ENCODE assay signal across 8 mouse cellular contexts in genomic region chr7:123124299-123124716, GRCm38 (mm10). TPM values are rescaled to one million over a fixed set of nuclear protein-coding genes. Genes with fewer than 3 reads are reported as not detected.
A peak's percentile ranks its signal among the peaks of the same experiment; 100 is the strongest.
DNase-seq lines count a peak whose midpoint lies in the region; ATAC-seq and TF ChIP-seq lines count a peak whose summit lies in the region.

No protein-coding gene starts in this region.

- TF ChIP-seq CTCF in G1E (IDR thresholded peaks at IDR 0.05; ENCODE audit: low read depth, low read length), result no peak
- TF ChIP-seq CTCF in embryonic fibroblast, embryonic 13.5 days (IDR thresholded peaks at IDR 0.05; ENCODE audit: borderline replicate concordance, insufficient read depth, low read length), result no peak

- peaks cover 38% of the 10 kb centered on the region for H3K4me1 ChIP-seq in heart, embryonic 15.5 days (replicated peaks)
- peaks cover 29% of the 10 kb centered on the region for H3K4me1 ChIP-seq in G1E (ENCODE audit: insufficient read depth, low read depth, low read length)
- peaks cover 15% of the 10 kb centered on the region for H3K4me1 ChIP-seq in embryonic fibroblast, embryonic 13.5 days (ENCODE audit: control insufficient read depth, insufficient read depth, low read length)
- H3K4me1 ChIP-seq in limb, embryonic 11.5 days (ENCODE audit: control insufficient read depth, insufficient read depth, low read length), result no peaks in the 10 kb centered on the region
- H3K4me1 ChIP-seq in neural tube, embryonic 15.5 days, result peaks cover 37% of the 10 kb centered on the region

- H3K27ac ChIP-seq in heart, embryonic 15.5 days, result peak overlapping the region; percentile 98
- H3K27ac ChIP-seq in embryonic fibroblast, embryonic 13.5 days (ENCODE audit: insufficient read depth, low read length), result peak overlapping the region; percentile 98
- peak overlapping the region; percentile 95 for H3K27ac ChIP-seq in limb, embryonic 11.5 days (replicated peaks; ENCODE audit: low read depth, low read length)
- H3K27ac ChIP-seq in neural tube, embryonic 15.5 days (replicated peaks), result peak overlapping the region; percentile 96

- under 1% methylated on average over 43 of the region's 45 CpGs for WGBS in heart, embryonic 15.5 days
- WGBS in limb, embryonic 11.5 days, result under 1% methylated on average over 29 of the region's 45 CpGs
- WGBS in neural tube, embryonic 15.5 days, result under 1% methylated on average over 32 of the region's 45 CpGs

- H3K27me3 ChIP-seq in heart, embryonic 15.5 days, result no peaks in the 10 kb centered on the region
- H3K27me3 ChIP-seq in G1E (ENCODE audit: insufficient read depth, low read length), result no peaks in the 10 kb centered on the region
- H3K27me3 ChIP-seq in limb, embryonic 11.5 days (ENCODE audit: control insufficient read depth, insufficient read depth, low read length), result no peaks in the 10 kb centered on the region
- no peaks in the 10 kb centered on the region for H3K27me3 ChIP-seq in neural tube, embryonic 15.5 days (replicated peaks)

- peak overlapping the region; percentile 100 for H3K9ac ChIP-seq in heart, embryonic 15.5 days
- H3K9ac ChIP-seq in limb, embryonic 11.5 days (ENCODE audit: low read length), result peak overlapping the region; percentile 99
- H3K9ac ChIP-seq in neural tube, embryonic 15.5 days (replicated peaks), result peak overlapping the region; percentile 88

- no peaks in the 10 kb centered on the region for H3K9me3 ChIP-seq in heart, embryonic 15.5 days (replicated peaks)
- no peaks in the 10 kb centered on the region for H3K9me3 ChIP-seq in G1E (replicated peaks)
- H3K9me3 ChIP-seq in limb, embryonic 11.5 days (ENCODE audit: control insufficient read depth, low read length), result no peaks in the 10 kb centered on the region
- no peaks in the 10 kb centered on the region for H3K9me3 ChIP-seq in neural tube, embryonic 15.5 days (replicated peaks)

- no peak for TF ChIP-seq POLR2A in embryonic fibroblast, embryonic 13.5 days (IDR thresholded peaks at IDR 0.05; ENCODE audit: low read depth, low read length)

- ATAC-seq in heart, embryonic 15.5 days (replicated peaks; ENCODE audit: insufficient number of reproducible peaks, insufficient read depth, low FRiP score, low read depth), result peak; percentile 55
- no peak for ATAC-seq in G1E (ENCODE audit: extremely low read depth, insufficient number of reproducible peaks, low FRiP score, poor library complexity, severe bottlenecking)
- peak; percentile 72 for ATAC-seq in limb, embryonic 11.5 days (ENCODE audit: insufficient number of reproducible peaks, low FRiP score, low TSS enrichment, low read depth)
- peak; percentile 72 for ATAC-seq in neural tube, embryonic 15.5 days (ENCODE audit: low FRiP score)

- DNase-seq in heart, postnatal 14 days, result no peak
- peak; percentile 12 for DNase-seq in G1E (ENCODE audit: low spot score)
- no peak for DNase-seq in limb, embryonic 11.5 days (ENCODE audit: low spot score)
- no peak for DNase-seq in retina, embryonic 14.5 days (ENCODE audit: low spot score)
- DNase-seq in thymus, adult 18-20 months, result no peak

- intact Hi-C loops in heart, postnatal 14 days (cut with DNase I), result loop anchor here (5.0 kb wide), 1 partner anchor 37 kb away; no protein-coding TSS in a partner anchor

- peaks cover 10% of the 10 kb centered on the region; the same call in 1 of the 2 replicates for H3K36me3 ChIP-seq in heart, embryonic 15.5 days
- H3K36me3 ChIP-seq in G1E (replicated peaks), result peaks cover 29% of the 10 kb centered on the region
- H3K36me3 ChIP-seq in limb, embryonic 11.5 days (ENCODE audit: control insufficient read depth, insufficient read depth, low read length), result no peaks in the 10 kb centered on the region
- no peaks in the 10 kb centered on the region for H3K36me3 ChIP-seq in neural tube, embryonic 15.5 days

- peak overlapping the region; percentile 68 for H3K4me2 ChIP-seq in heart, embryonic 15.5 days
- peak overlapping the region; percentile 44 for H3K4me2 ChIP-seq in limb, embryonic 11.5 days (ENCODE audit: low read depth, severe bottlenecking)
- H3K4me2 ChIP-seq in neural tube, embryonic 15.5 days, result peak overlapping the region; percentile 67

- peak overlapping the region; percentile 99 for H3K4me3 ChIP-seq in heart, embryonic 15.5 days
- peak overlapping the region; percentile 90 for H3K4me3 ChIP-seq in G1E (ENCODE audit: low read depth, low read length)
- peak overlapping the region; percentile 82 for H3K4me3 ChIP-seq in embryonic fibroblast, embryonic 13.5 days (ENCODE audit: insufficient read depth, low read length)
- H3K4me3 ChIP-seq in limb, embryonic 11.5 days (ENCODE audit: low read depth, low read length), result peak overlapping the region; percentile 95
- peak overlapping the region; percentile 86 for H3K4me3 ChIP-seq in neural tube, embryonic 15.5 days (replicated peaks)

RNA-seq across cellular contexts. Expression of gene Tnrc6a, which starts 0.6 kb away (rescaled TPM):
- 25.9 and 36.1 TPM in 2 replicates for polyA plus RNA-seq in heart, embryonic 15.5 days (2015; fragmentation: Nextera tagmentation; extraction: Ambion mirVana)
- total RNA-seq in heart, postnatal 14 days (2021), result 10 to 100 TPM; 42.7 to 45.6 TPM
- 91.4 and 106 TPM in 2 replicates for total RNA-seq in G1E (2014; fragmentation: Nextera tagmentation)
- 41.2 and 52.0 TPM in 2 replicates for total RNA-seq in G1E (2017)
- polyA plus RNA-seq in G1E (2012), result 64.8 and 72.4 TPM in 2 replicates
- 62.1 and 77.1 TPM in 2 replicates for polyA plus RNA-seq in embryonic fibroblast, embryonic 13.5 days (2011; ENCODE audit: insufficient read length, low read depth, missing spikeins)
- 69.2 and 70.0 TPM in 2 replicates for polyA plus RNA-seq in limb, embryonic 11.5 days (2014; fragmentation: Nextera tagmentation; extraction: Ambion mirVana)
- polyA plus RNA-seq in neural tube, embryonic 15.5 days (2015; fragmentation: Nextera tagmentation; extraction: Ambion mirVana), result 51.6 and 53.7 TPM in 2 replicates
